Mouse (Mus musculus): ENCODE measurements at regions not wholly inside any gene's neighbourhood (a gene's known extent, or its start where the extent isn't known, plus 50 kb on each side); places are given as distances from the start of the nearest gene placed in this dataset.

DNA sequence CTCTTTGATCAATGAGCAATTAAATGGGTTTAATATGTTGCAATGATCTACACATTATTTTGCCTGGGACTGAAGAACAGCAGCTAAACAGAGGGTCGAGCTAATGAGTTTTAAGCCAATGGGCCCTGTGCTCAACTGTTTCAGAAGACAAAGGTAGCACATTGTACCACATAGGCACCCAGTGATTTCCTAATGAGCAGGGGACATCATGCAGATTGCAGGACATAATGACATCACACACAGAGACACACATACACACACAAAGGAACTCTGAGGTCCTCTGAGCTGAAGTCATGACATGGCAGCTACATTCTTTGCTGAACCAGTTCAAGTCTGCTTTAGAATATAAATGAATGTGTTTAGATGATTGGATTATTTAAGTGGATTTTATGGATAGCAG lies 71.9 kb downstream of the Zfp330 start:
- no peak for DNase-seq (ENCODE audit: extremely low spot score in 1 of 2, low spot score in 2 of 2)
- no peak for TF ChIP-seq CTCF (IDR thresholded peaks at IDR 0.05)
- Histone ChIP-seq H3K4me3 (no peak overlapping the region), H3K27ac (no peak overlapping the region)
- intact Hi-C loops (cut with DNase I) = no loop called here

DNA sequence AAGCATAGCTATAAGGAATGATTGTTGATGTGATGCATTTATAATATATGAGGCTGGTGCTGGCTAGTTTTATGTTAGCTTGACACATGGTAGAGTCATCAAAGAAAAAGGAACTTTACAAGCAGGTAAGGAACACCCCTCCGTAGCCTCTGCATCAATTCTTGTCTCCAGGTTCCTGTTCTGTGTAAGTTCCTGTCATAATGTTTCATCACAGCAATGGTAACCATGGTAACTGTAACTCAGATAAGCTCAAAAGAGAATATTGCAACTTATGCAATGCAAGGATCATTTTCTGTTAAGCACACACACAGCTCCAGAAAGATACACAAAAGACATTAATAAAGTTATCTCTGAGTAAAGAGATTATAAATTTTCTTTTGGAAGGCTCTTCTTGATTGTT lies 73.5 kb downstream of the Zfp330 start:
- no peak for TF ChIP-seq CTCF (IDR thresholded peaks at IDR 0.05)

DNA sequence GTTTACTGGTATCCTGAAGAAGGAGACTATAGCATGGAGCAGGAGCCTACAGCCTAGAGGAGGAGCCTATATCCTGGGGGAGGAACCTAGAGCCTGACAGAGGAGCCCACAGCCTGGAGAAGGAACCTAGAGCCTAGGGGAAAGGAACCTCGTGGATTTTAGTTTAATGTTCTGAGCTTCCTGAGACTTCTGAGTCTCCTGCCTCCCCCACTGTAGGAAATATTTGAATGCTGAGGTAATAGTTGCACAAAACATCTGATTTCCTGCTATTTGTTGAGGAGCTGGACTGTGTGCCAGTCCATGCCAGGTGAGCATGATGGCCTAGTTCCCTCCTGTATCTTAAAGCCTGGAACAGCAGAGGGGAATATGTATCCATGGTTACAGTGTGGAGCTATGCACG lies 74.7 kb downstream of the Zfp330 start:
- TF ChIP-seq CTCF (IDR thresholded peaks at IDR 0.05) = no peak
- H3K4me3 ChIP-seq = no peak overlapping the region
- intact Hi-C loops (cut with DNase I) = no loop called here

More for the DNA sequence above, 73.5 kb downstream of the Zfp330 start:
- intact Hi-C loops (cut with DNase I) = no loop called here
- no peak overlapping the region for H3K4me3 ChIP-seq
- no peak for DNase-seq (ENCODE audit: extremely low spot score in 1 of 2, low spot score in 2 of 2)
- no peak overlapping the region for H3K27ac ChIP-seq

GRCm38 (mm10) chr8:82698071-82698470 lies 75.9 kb downstream of the Zfp330 start:
- intact Hi-C loops (cut with DNase I) = no loop called here

More for the DNA sequence above, 74.7 kb downstream of the Zfp330 start:
- no peak for DNase-seq (ENCODE audit: extremely low spot score in 1 of 2, low spot score in 2 of 2)
- no peak overlapping the region for H3K27ac ChIP-seq

DNA sequence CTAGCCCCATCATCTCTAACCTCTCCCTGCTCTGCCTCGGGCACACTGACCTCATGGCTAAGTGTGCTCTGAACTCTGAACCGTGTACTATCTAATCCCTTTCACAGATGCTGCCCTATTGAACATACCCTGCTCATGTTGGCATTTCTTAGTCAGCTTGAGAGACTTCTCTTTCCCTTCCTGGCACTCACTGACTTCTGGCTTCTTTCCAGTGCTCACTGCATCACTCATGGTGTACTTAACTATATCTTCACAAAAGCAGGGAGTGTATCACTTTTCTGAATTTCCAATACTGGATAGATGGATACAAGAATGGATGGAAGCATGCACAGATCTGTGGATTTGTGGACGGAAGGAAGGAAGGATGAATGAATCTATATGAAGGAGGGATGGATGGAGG lies 80.9 kb downstream of the Zfp330 start:
- H3K4me3 ChIP-seq = no peak overlapping the region
- DNase-seq (ENCODE audit: extremely low spot score in 1 of 2, low spot score in 2 of 2) = no peak
- intact Hi-C loops (cut with DNase I) = no loop called here
- no peak overlapping the region for H3K27ac ChIP-seq
- TF ChIP-seq CTCF (IDR thresholded peaks at IDR 0.05) = no peak

More at GRCm38 (mm10) chr8:82698071-82698470, 75.9 kb downstream of the Zfp330 start:
- no peak for DNase-seq (ENCODE audit: extremely low spot score in 1 of 2, low spot score in 2 of 2)
- no peak overlapping the region for H3K27ac ChIP-seq
- TF ChIP-seq CTCF (IDR thresholded peaks at IDR 0.05) = no peak
- no peak overlapping the region for H3K4me3 ChIP-seq

DNA sequence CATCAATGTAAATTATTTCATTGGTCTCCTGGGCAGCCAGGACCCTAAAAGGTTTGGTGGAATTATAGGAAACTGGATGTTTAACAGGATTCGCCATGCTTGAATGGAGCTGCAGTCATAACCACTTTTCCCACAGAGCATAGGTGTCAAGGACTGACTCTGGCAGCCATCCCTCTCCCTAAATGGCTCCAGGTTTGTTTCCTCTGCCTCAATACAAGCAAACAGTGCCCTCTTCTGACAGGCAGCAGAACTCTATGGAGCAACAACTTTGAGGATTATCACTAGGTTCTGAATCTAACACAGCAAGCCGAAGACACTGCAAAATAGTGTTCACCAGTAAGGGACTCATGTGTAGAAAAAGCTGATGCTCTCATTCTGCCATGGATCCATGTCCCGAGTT lies 84.6 kb downstream of the Zfp330 start:
- H3K27ac ChIP-seq = no peak overlapping the region
- peak; percentile 77 for TF ChIP-seq CTCF (IDR thresholded peaks at IDR 0.05)
- peak; percentile 17 to 36 for DNase-seq (ENCODE audit: extremely low spot score in 1 of 2, low spot score in 2 of 2)
- intact Hi-C loops (cut with DNase I) = loop anchor here (2.0 to 10.0 kb wide), 4 partner anchors 345 to 1627 kb away; partner anchors contain the start of gene Inpp4b
- H3K4me3 ChIP-seq = no peak overlapping the region

GRCm38 (mm10) chr8:82685966-82686365 lies 88.0 kb downstream of the Zfp330 start:
- DNase-seq (ENCODE audit: extremely low spot score in 1 of 2, low spot score in 2 of 2) = no peak
- Histone ChIP-seq H3K4me3 (no peak overlapping the region), H3K27ac (no peak overlapping the region)
- no peak for TF ChIP-seq CTCF (IDR thresholded peaks at IDR 0.05)
- intact Hi-C loops (cut with DNase I) = loop anchor here (5.0 to 10.0 kb wide), 3 partner anchors 341 to 1624 kb away; partner anchors contain the start of gene Inpp4b

GRCm38 (mm10) chr8:82678793-82679192 lies 95.2 kb downstream of the Zfp330 start:
- intact Hi-C loops (cut with DNase I) = no loop called here
- Histone ChIP-seq H3K27ac (no peak overlapping the region), H3K4me3 (no peak overlapping the region)
- no peak for TF ChIP-seq CTCF (IDR thresholded peaks at IDR 0.05)
- DNase-seq (ENCODE audit: extremely low spot score in 1 of 2, low spot score in 2 of 2) = no peak

DNA sequence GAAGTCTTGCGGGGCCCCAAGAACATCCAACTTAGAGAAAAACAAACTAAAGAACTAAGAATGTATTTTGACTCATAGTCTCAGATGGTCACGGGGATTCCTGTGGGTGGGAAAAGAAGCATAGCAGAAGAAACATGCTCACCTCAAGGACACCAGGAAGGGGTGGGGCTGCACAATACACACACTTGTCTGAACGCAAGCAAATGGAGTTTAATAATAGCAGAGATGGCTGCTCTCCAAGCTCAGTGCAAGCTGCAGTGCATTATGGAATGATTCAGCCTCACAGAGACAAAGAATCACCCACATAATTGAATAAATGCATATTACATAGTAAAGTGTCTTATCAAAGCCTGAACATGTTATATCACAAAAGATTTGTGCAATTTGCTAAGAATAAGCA lies 96.2 kb downstream of the Zfp330 start:
- no peak for DNase-seq (ENCODE audit: extremely low spot score in 1 of 2, low spot score in 2 of 2)
- intact Hi-C loops (cut with DNase I) = no loop called here
- no peak overlapping the region for H3K4me3 ChIP-seq
- TF ChIP-seq CTCF (IDR thresholded peaks at IDR 0.05) = no peak
- H3K27ac ChIP-seq = no peak overlapping the region

GRCm38 (mm10) chr8:82669241-82669640 lies 104.7 kb downstream of the Zfp330 start:
- intact Hi-C loops (cut with DNase I) = no loop called here
- DNase-seq (ENCODE audit: extremely low spot score in 1 of 2, low spot score in 2 of 2) = no peak
- no peak overlapping the region for H3K27ac ChIP-seq
- no peak for TF ChIP-seq CTCF (IDR thresholded peaks at IDR 0.05)
- no peak overlapping the region for H3K4me3 ChIP-seq

DNA sequence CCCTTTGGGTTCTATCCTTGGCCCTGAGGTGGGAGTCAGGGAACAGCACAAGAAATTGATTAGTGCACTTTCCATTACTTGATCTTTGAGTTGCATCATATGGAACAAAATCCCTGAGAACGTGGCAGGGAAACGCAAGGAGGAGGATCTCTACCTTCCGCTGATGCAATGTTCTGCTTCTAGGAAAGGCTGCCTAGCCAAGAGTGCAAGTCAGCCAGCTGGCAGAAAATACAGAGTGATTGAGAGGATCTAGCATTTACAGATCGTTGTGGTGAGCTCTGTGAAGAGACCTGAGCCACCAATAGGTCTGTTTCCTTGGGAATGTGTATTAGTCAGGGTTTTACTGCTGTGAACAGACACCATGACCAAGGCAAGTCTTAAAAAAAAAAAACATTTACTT lies 108.8 kb downstream of the Zfp330 start:
- no peak overlapping the region for H3K27ac ChIP-seq
- TF ChIP-seq CTCF (IDR thresholded peaks at IDR 0.05) = no peak
- no peak overlapping the region for H3K4me3 ChIP-seq
- DNase-seq (ENCODE audit: extremely low spot score in 1 of 2, low spot score in 2 of 2) = no peak
- intact Hi-C loops (cut with DNase I) = no loop called here

- no peak for DNase-seq (ENCODE audit: extremely low spot score in 1 of 2, low spot score in 2 of 2)
- TF ChIP-seq CTCF (IDR thresholded peaks at IDR 0.05) = no peak
- Histone ChIP-seq H3K4me3 (no peak overlapping the region), H3K27ac (no peak overlapping the region)
- intact Hi-C loops (cut with DNase I) = no loop called here
These were observed 133.5 kb downstream of the Zfp330 start for GRCm38 (mm10) chr8:82640502-82640901.

DNA sequence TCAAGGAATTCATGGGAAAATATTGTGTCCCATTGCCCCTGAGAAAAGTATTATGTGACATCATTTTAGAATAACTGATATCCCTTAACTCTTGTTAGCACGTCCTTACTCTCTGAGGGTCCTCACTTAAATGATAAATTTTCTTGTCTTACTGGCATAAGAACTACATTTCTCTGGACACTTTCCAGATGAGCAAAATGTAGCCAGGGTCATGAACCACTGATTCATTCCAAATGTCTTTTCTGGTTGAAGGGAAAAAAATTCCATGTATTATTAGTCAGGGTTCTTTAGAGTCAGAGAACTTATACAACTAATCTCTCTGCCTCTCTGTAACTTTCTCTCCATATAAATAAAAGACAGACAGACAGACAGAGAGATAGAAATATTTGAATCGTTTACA lies 143.5 kb downstream of the Zfp330 start:
- intact Hi-C loops (cut with DNase I) = no loop called here
- no peak for DNase-seq (ENCODE audit: extremely low spot score in 1 of 2, low spot score in 2 of 2)
- TF ChIP-seq CTCF (IDR thresholded peaks at IDR 0.05) = no peak
- no peak overlapping the region for H3K4me3 ChIP-seq
- H3K27ac ChIP-seq = no peak overlapping the region
